Mouse (Mus musculus) small intestine, adult 2 months (tissue): Measurements from ENCODE around the gene Cenpb. TPM values are rescaled to one million over a fixed set of nuclear protein-coding genes. Genes with fewer than 3 reads are reported as not detected.

ENCODE experiments used
- H3K27ac ChIP-seq: fragments of 200-500 bp; 2 replicates; pipeline ENCODE4 v1.5.1; 2012; ENCODE audit warnings: low read depth, low read length, control low read depth, inconsistent platforms; ENCODE audit not compliant: insufficient read depth
- H3K27me3 ChIP-seq: fragments of 200-500 bp; 2 replicates; pipeline ENCODE4 v1.6.1; 2012; ENCODE audit warnings: mild to moderate bottlenecking, moderate library complexity, low read length, inconsistent platforms; ENCODE audit not compliant: control insufficient read depth, insufficient read depth
- H3K36me3 ChIP-seq: fragments of 200-500 bp; 2 replicates; pipeline ENCODE4 v1.6.1; 2012; ENCODE audit warnings: mild to moderate bottlenecking, low read length, control low read depth, inconsistent platforms; ENCODE audit not compliant: control insufficient read depth, insufficient read depth
- H3K4me1 ChIP-seq: fragments of 200-500 bp; 2 replicates; pipeline ENCODE4 v1.6.1; 2012; ENCODE audit warnings: low read length, inconsistent platforms, mixed read lengths; ENCODE audit not compliant: control insufficient read depth, insufficient read depth, insufficient read length
- H3K4me3 ChIP-seq: fragments of 200-500 bp; 2 replicates; pipeline ENCODE4 v1.5.1; 2012; ENCODE audit warnings: low read depth, mild to moderate bottlenecking, control low read depth, inconsistent platforms, low read length, moderate library complexity
- CTCF ChIP-seq: fragments of 200-500 bp; IDR thresholded peaks from 2 replicates; pipeline ENCODE4 v1.5.1; 2012; ENCODE audit warnings: low read depth, mild to moderate bottlenecking, control low read depth, inconsistent platforms, low read length, moderate library complexity, mixed read lengths; ENCODE audit not compliant: insufficient replicate concordance, insufficient read length; ENCODE audit errors: extremely low read depth
- POLR2A ChIP-seq: fragments of 200-500 bp; IDR thresholded peaks from 2 replicates; pipeline ENCODE4 v1.6.1; 2012; ENCODE audit warnings: low read depth, mild to moderate bottlenecking, control low read depth, inconsistent platforms, low read length, moderate library complexity
- WGBS: fragments of 180-500 bp; shearing (Covaris S2); methylation state at CpG from one replicate; pipeline ENCODE4 v1.1.7; 2018; 5-methylcytosine and 5-hydroxymethylcytosine counted together
- polyA plus RNA-seq: library from polyadenylated mRNA; depleted of rRNA; stranded (reverse); fragments of >200 nt; gene quantifications from 2 replicates; pipeline ENCODE4 v1.2.3, GENCODE M21; 2012

The Cenpb gene
- polyA plus RNA-seq, 1 experiment = 95.1 TPM

DNA sequence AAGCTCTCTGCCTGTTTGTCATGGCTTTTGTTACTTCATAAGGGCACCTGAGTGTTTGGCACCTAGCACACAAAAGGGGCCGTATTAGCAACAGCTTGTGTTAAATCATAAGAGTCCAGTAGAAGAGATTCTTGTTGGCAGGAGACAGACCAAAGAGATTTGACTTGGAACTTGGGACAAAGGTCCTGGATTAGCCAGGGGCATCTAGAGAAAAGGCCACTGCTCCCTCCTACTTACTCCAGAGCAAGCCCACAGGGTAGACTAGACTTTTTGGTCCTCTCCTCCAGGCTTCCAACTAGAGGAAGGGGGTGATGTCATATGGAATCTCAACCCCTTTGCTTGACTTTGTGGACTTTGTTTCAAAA, 3.9 kb downstream of the Cenpb start:
- H3K4me3 ChIP-seq = no peak overlapping the region
- WGBS = 28% methylated on average over 1 of the region's 1 CpGs
- no peak for TF ChIP-seq CTCF
- TF ChIP-seq POLR2A = no peak
- no peaks in the 10 kb centered on the region for H3K27me3 ChIP-seq
- H3K4me1 ChIP-seq = peaks cover 27% of the 10 kb centered on the region
- H3K36me3 ChIP-seq = peaks cover 3% of the 10 kb centered on the region; the same call in 1 of the 2 replicates
- H3K27ac ChIP-seq = peak overlapping the region; percentile 96

DNA sequence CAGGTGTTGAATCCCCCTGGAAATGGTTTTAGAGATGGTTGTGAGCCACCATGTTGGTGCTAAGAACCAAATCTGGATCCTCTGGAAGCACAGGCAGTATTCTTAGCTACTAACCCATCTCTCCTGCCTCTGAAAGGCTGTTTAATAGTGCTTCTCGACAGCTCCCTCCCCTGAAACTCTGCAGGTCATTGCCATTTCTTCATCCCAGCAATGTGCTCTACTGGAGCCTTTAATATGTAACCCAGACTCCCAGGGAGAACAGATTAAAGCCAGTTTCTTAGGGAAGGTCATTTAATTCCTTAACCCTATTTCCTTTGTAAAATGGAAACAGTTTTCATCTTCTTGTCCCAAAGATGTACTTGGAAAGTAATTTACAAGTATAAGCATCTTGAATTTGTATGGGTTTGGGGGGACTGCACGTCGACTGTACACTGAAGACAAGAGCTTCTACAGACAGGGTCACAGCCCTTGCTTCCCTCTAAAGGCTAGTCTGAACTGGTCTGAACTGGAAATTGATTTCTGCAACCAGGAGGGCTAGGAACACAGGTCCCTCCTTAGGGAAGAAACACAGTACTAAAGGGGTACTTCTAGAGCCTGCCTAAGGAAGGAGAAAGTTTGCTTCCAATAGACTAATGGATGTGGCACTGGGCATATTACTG, 4.5 kb downstream of the Cenpb start:
- Histone ChIP-seq H3K27ac (peak overlapping the region; percentile 96), H3K4me3 (no peak overlapping the region), H3K36me3 (peaks cover 3% of the 10 kb centered on the region; the same call in 1 of the 2 replicates), H3K4me1 (peaks cover 27% of the 10 kb centered on the region), H3K27me3 (no peaks in the 10 kb centered on the region)
- TF ChIP-seq CTCF (no peak), POLR2A (no peak)
- WGBS = 56% methylated on average over 3 of the region's 3 CpGs

DNA sequence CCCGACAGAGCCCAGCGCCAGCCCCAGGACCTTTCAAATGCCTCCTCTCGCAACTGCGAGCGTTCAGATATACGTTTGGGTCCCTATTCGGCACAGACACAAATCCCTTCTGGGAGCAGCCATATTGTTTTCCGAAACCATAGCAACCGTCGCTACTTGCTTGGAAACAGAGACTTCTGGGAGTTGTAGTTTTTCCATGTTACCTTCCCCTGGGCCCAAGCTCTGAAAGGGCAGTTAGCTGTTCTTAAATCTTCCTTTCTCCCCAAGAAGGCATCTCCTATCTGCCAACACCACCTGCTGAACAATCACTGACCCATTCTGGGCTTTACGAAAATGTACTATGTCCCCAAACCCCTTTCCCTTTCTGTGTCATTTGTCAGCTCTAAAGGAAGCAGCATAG, 5.2 kb downstream of the Cenpb start:
- peaks cover 3% of the 10 kb centered on the region; the same call in 1 of the 2 replicates for H3K36me3 ChIP-seq
- no peak overlapping the region for H3K27ac ChIP-seq
- H3K4me3 ChIP-seq = peak overlapping the region; percentile 57
- peaks cover 27% of the 10 kb centered on the region for H3K4me1 ChIP-seq
- TF ChIP-seq POLR2A (no peak), CTCF (no peak)
- H3K27me3 ChIP-seq = no peaks in the 10 kb centered on the region
- 5% methylated on average over 11 of the region's 11 CpGs for WGBS

DNA sequence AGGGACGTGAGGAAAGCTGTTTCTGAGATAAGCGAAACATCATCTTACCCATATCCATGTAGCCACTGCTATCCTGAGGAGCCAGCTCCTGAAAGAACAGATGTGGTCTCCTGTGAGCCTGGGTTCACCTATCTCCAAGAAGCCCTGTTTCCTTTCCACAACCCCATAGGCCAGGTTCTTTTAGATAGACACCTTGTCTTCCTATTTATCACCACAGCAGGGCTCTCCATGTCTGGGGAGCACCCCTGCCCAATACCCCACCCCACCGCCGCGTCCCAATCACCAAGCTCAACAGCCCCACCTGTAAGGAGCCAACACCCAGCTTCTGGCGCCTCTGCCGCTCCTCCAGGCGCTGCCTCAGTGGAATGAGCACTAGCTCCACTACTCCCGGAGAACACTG, 7.5 kb downstream of the Cenpb start:
- no peaks in the 10 kb centered on the region for H3K27me3 ChIP-seq
- WGBS = 82% methylated on average over 9 of the region's 9 CpGs
- no peaks in the 10 kb centered on the region for H3K36me3 ChIP-seq
- no peak overlapping the region for H3K27ac ChIP-seq
- H3K4me1 ChIP-seq = peaks cover 13% of the 10 kb centered on the region
- TF ChIP-seq CTCF (no peak), POLR2A (no peak)
- H3K4me3 ChIP-seq = no peak overlapping the region

DNA sequence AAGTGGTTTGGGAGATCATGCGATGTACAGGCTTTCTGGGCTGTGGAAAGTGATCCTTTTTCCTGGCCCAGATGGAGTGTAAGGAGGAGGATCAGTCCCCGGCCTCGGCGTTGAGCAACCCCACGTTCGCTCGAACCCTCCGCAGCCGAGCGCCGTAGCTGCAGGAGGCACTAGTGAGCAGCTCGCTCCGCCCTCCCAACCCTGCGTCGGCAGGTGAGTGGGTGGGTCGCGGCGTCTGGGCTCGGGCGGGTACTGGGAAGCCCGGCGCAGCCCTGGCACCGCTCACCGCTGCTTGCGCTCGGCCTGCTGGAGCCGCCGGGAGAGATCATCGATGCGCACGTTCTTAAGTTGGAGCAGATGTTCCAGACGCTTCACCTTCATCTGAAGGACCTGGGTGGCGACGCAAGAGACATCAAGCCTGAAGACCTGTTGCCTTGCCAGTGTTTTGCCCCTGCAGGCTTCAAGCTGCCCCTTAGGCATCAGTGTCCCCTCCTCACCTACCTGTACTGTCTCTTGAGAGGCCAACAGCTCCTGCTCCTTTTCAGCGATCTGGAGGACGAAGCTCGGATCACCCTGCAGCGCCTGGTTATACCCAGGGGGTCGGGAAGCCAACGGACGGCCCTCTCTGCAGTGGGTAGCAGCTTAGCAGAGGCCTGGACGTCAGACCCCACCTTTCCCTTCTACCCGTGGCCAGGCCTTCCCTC, 8.3 kb downstream of the Cenpb start:
- 46% methylated on average over 43 of the region's 43 CpGs for WGBS
- TF ChIP-seq CTCF (no peak), POLR2A (no peak)
- H3K4me3 ChIP-seq = peak overlapping the region; percentile 40

DNA sequence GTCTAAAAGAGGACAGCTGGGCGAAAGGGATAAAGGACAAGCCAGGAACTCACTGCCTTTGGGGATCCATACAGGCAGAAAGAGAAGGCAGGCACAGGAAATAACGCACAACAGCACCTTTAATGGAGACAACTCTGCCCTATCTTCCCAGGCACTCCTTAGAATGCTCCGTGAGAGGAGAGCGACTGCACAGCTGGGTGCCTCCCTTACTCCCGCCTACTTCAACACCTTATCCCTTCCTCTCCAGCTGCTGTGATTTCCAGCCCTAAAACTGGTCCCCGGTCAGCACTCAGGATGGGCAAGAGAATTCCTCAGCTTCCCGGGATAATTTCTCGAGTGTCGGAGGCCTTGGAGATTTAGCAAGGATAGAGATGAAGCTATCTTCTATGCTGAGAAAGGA, 8.9 kb downstream of the Cenpb start:
- Histone ChIP-seq H3K36me3 (no peaks in the 10 kb centered on the region), H3K27ac (no peak overlapping the region), H3K4me1 (peaks cover 8% of the 10 kb centered on the region), H3K27me3 (no peaks in the 10 kb centered on the region), H3K4me3 (peak overlapping the region; percentile 40)
- WGBS = 55% methylated on average over 9 of the region's 9 CpGs
- TF ChIP-seq CTCF = no peak
- no peak for TF ChIP-seq POLR2A

More for the DNA sequence above, 8.3 kb downstream of the Cenpb start:
- H3K4me1 ChIP-seq = peaks cover 8% of the 10 kb centered on the region
- no peaks in the 10 kb centered on the region for H3K36me3 ChIP-seq
- no peaks in the 10 kb centered on the region for H3K27me3 ChIP-seq
- H3K27ac ChIP-seq = no peak overlapping the region

DNA sequence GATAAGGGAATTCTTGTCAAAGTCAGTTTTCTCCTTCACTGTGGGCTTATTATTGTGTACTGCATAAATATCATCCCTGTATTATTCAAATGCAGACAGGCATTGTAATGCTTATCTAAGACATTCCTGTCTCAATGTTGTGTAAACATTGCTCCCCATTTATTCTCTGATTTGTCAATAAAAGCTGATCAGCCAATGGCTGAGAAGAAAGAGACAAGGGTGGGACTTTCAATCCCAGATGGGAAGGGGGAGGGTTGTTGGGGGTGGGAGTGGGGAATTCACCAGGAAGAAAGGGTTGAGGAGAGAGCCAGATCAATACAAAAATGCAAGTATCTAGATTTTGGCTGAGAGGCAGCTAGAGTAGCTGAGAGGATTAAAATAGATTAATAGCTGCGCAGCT, 11.0 kb downstream of the Cenpb start:
- Histone ChIP-seq H3K27ac (no peak overlapping the region), H3K4me1 (no peaks in the 10 kb centered on the region; the same call in none of the 2 replicates), H3K4me3 (no peak overlapping the region), H3K36me3 (no peaks in the 10 kb centered on the region), H3K27me3 (no peaks in the 10 kb centered on the region)
- WGBS = 76% methylated on average over 1 of the region's 1 CpGs
- no peak for TF ChIP-seq CTCF
- no peak for TF ChIP-seq POLR2A

DNA sequence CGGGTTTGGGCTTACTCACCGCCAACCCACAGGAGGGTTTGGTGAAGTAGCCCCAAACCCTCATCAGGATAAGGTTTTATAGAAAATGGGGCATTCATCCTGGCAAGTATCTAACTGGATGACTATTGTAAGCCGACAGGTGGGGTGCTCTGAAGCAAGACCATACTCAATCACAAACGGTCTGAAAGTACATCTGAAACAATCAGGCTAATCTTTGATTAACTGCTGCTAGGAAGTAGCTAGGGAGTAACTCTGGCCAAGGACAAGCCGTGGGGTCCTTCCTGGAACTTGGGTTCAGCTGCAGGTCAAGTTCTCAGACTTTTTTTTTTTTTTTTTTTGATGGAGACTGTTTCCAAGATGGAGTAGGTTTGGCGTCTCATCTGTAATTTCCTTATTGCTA, 11.9 kb downstream of the Cenpb start:
- no peak overlapping the region for H3K4me3 ChIP-seq
- no peak overlapping the region for H3K27ac ChIP-seq
- TF ChIP-seq CTCF (no peak), POLR2A (no peak)
- no peaks in the 10 kb centered on the region; the same call in none of the 2 replicates for H3K4me1 ChIP-seq
- WGBS = 63% methylated on average over 6 of the region's 6 CpGs
- H3K36me3 ChIP-seq = no peaks in the 10 kb centered on the region
- H3K27me3 ChIP-seq = no peaks in the 10 kb centered on the region
